Mouse (Mus musculus) cerebellum, postnatal 25 days (tissue): ENCODE data around the gene Prss23.

ENCODE experiments used
- DNase-seq, 2 experiments: peaks; one replicate each; pipeline ENCODE4 v3.0.0; 2021; ENCODE audit warnings: mixed read lengths in 2 of 2

The Prss23 gene

GRCm38 (mm10) chr7:89526731-89527429, at the start of gene Prss23:
TSS of gene Prss23 (minus strand) at chr7:89527187.
- no peak for DNase-seq

GRCm38 (mm10) chr7:89576127-89576526, 49.1 kb upstream of the Prss23 start:
- DNase-seq: no peak

GRCm38 (mm10) chr7:89564569-89564968, 37.6 kb upstream of the Prss23 start:
- DNase-seq: no peak

- DNase-seq: no peak
Measured at GRCm38 (mm10) chr7:89563501-89563900, 36.5 kb upstream of the Prss23 start.

GRCm38 (mm10) chr7:89562140-89562539, 35.2 kb upstream of the Prss23 start:
- DNase-seq: no peak

- no peak for DNase-seq
Measured at GRCm38 (mm10) chr7:89560939-89561338, 34.0 kb upstream of the Prss23 start.

GRCm38 (mm10) chr7:89559633-89560032, 32.6 kb upstream of the Prss23 start:
- DNase-seq: no peak

- no peak for DNase-seq
Measured at GRCm38 (mm10) chr7:89559105-89559504, 32.1 kb upstream of the Prss23 start.

GRCm38 (mm10) chr7:89558446-89559039, 31.6 kb upstream of the Prss23 start:
- no peak for DNase-seq

- DNase-seq: peak; percentile 40 to 57
Measured at GRCm38 (mm10) chr7:89557056-89557455, 30.1 kb upstream of the Prss23 start.

- DNase-seq: no peak
Measured at GRCm38 (mm10) chr7:89556652-89557051, 29.7 kb upstream of the Prss23 start.

GRCm38 (mm10) chr7:89555170-89555569, 28.2 kb upstream of the Prss23 start:
- DNase-seq: no peak

GRCm38 (mm10) chr7:89554068-89554467, 27.1 kb upstream of the Prss23 start:
- DNase-seq: no peak

GRCm38 (mm10) chr7:89540976-89541375, 14.0 kb upstream of the Prss23 start:
- no peak for DNase-seq

GRCm38 (mm10) chr7:89539391-89539790, 12.4 kb upstream of the Prss23 start:
- no peak for DNase-seq

GRCm38 (mm10) chr7:89527430-89527856, 456 bp upstream of the Prss23 start:
- no peak for DNase-seq

GRCm38 (mm10) chr7:89523816-89524215, 3.2 kb downstream of the Prss23 start:
- no peak for DNase-seq

GRCm38 (mm10) chr7:89522170-89522569, 4.8 kb downstream of the Prss23 start:
- no peak for DNase-seq

GRCm38 (mm10) chr7:89517460-89518390, 9.3 kb downstream of the Prss23 start:
- DNase-seq: peak; percentile 49 to 64

GRCm38 (mm10) chr7:89516551-89517459, 10.2 kb downstream of the Prss23 start:
- DNase-seq: peak in 1 of 2 experiments; percentile 35

- DNase-seq: no peak
Measured at GRCm38 (mm10) chr7:89511921-89512514, 15.0 kb downstream of the Prss23 start.

- DNase-seq: no peak
Measured at GRCm38 (mm10) chr7:89508672-89509071, 18.3 kb downstream of the Prss23 start.
